ENCODE assay signal across 1 mouse cellular context in the genomic region with DNA sequence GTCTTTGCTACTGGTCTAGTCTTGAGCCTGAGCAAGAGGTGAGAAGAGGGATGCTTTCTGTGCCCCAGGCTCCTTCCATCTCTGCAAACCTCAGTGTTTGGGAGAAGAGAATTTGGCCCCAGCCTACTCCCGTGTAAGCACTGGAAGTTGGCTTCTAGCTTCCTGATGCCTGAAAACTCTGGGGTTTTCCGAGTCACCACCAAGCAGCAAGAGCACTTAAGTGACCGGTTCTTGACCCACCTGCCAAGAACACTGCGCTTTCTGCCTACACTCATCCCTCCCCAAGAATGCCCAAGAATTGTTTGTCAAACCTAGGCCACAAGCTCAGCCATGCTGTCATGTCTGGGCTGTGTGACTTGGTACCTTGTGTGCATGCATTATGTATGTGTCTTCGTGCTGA.
TF ChIP-seq lines count a peak whose summit lies in the region.

No protein-coding gene starts in this region.

TF ChIP-seq in myocyte, 11 proteins besides CTCF, POLR2A, EP300 and RAD21 (continued from another document):
- TF ChIP-seq CEBPB (IDR thresholded peaks at IDR 0.05; ENCODE audit: insufficient read depth, poor library complexity, severe bottlenecking), result no peak
- TF ChIP-seq MYOG (IDR thresholded peaks at IDR 0.05; ENCODE audit: control insufficient read depth in 1 of 3, insufficient read depth in 1 of 3, insufficient read length in 2 of 3, low read depth in 2 of 3), result no peak
- TF ChIP-seq TCF12 (IDR thresholded peaks at IDR 0.05; ENCODE audit: insufficient read depth, poor library complexity, severe bottlenecking), result no peak
